Mouse (Mus musculus): ENCODE results near the gene Syne3. TPM values are rescaled to one million over a fixed set of nuclear protein-coding genes. Genes with fewer than 3 reads are reported as not detected.

The Syne3 gene
- polyA plus RNA-seq, 1 experiment = 11.6 TPM

DNA sequence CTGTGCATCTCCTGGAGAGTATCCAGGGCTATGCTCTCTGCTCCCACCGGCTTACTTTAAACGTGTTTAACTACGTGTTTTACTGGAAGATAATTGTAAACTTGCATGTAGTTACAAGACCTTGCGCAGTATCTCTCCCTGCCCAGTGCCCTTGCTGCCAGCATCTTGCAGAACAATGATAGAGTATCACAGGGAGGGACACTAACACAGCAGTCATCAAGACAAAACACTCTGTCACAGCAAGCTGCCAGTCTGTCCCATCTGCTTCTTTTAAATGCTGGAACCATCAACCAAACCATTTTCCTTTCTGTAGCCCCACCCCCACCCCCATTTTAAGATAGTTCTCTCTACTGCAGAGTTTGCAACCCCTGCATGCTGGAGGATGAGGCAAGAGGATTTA lies 6.6 kb upstream of the Syne3 start:
- no peaks in the 10 kb centered on the region for H3K79me2 ChIP-seq (ENCODE audit: control insufficient read depth, insufficient read depth)
- no peak overlapping the region for H3K4me3 ChIP-seq
- TF ChIP-seq USF1 (IDR thresholded peaks at IDR 0.05; ENCODE audit: low read depth) (no peak), REST (IDR thresholded peaks at IDR 0.05; ENCODE audit: insufficient read depth, insufficient read length) (no peak), POLR2AphosphoS2 (IDR thresholded peaks at IDR 0.05; ENCODE audit: insufficient read length, low read depth) (no peak), CEBPB (IDR thresholded peaks at IDR 0.05; ENCODE audit: insufficient read depth, poor library complexity, severe bottlenecking) (no peak), E2F4 (IDR thresholded peaks at IDR 0.05; ENCODE audit: insufficient read depth) (no peak), SRF (IDR thresholded peaks at IDR 0.05; ENCODE audit: control insufficient read depth, insufficient read length, low read depth) (no peak), MYOG (IDR thresholded peaks at IDR 0.05; ENCODE audit: control insufficient read depth in 1 of 3, insufficient read depth in 1 of 3, insufficient read length in 2 of 3, low read depth in 2 of 3) (no peak), TCF12 (IDR thresholded peaks at IDR 0.05; ENCODE audit: insufficient read depth, poor library complexity, severe bottlenecking) (no peak), MYOD1 (IDR thresholded peaks at IDR 0.05; ENCODE audit: control insufficient read depth in 1 of 3, insufficient read length in 2 of 3, low read depth in 2 of 3) (no peak), TCF3 (IDR thresholded peaks at IDR 0.05; ENCODE audit: insufficient read length, low read depth) (no peak), MAX (IDR thresholded peaks at IDR 0.05; ENCODE audit: low read depth) (no peak), POLR2A (IDR thresholded peaks at IDR 0.05; ENCODE audit: insufficient read length, low read depth) (no peak)

DNA sequence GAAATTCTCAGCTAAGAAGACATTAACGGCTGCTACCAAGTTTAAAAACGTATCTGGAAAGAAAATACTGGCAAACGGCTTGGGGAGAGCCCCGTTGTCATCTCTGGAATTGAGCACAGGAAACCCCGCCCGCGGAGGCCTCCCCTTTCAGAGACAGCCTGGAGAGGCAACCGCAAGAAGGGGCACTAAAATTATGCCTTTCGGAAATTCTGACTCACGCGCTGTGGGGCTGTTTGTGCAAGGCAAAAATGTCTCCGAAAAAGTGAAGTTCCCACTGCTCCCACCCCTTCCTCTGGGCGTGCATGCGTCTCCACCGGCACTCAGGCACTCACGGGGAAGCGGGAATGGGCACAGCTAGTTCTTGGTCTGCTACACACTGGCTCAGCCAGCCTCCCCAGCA lies 3.5 kb upstream of the Syne3 start:
- peak overlapping the region; percentile 57 for H3K4me2 ChIP-seq (ENCODE audit: low read depth)
- H3K36me3 ChIP-seq (ENCODE audit: control insufficient read depth, insufficient read depth) = no peaks in the 10 kb centered on the region
- no peaks in the 10 kb centered on the region for H3K27me3 ChIP-seq (ENCODE audit: control insufficient read depth, insufficient read depth, insufficient read length)
- TF ChIP-seq CEBPB (IDR thresholded peaks at IDR 0.05; ENCODE audit: insufficient read depth, poor library complexity, severe bottlenecking) = 0 out of 2 replicates have a peak, but pooled peaks have one; percentile 5
- TF ChIP-seq TCF12 (IDR thresholded peaks at IDR 0.05; ENCODE audit: insufficient read depth, poor library complexity, severe bottlenecking) = no peak
- H3ac ChIP-seq (ENCODE audit: control insufficient read depth, insufficient read length) = no peak overlapping the region
- no peak overlapping the region for H3K4me3 ChIP-seq
- peaks cover 13% of the 10 kb centered on the region for H3K79me2 ChIP-seq (ENCODE audit: control insufficient read depth, insufficient read depth)

More for the DNA sequence above, 6.6 kb upstream of the Syne3 start:
- H3K27me3 ChIP-seq (ENCODE audit: control insufficient read depth, insufficient read depth, insufficient read length) = no peaks in the 10 kb centered on the region
- no peaks in the 10 kb centered on the region for H3K36me3 ChIP-seq (ENCODE audit: control insufficient read depth, insufficient read depth)
- H3K4me2 ChIP-seq (ENCODE audit: low read depth) = no peak overlapping the region
- H3ac ChIP-seq (ENCODE audit: control insufficient read depth, insufficient read length) = no peak overlapping the region

DNA sequence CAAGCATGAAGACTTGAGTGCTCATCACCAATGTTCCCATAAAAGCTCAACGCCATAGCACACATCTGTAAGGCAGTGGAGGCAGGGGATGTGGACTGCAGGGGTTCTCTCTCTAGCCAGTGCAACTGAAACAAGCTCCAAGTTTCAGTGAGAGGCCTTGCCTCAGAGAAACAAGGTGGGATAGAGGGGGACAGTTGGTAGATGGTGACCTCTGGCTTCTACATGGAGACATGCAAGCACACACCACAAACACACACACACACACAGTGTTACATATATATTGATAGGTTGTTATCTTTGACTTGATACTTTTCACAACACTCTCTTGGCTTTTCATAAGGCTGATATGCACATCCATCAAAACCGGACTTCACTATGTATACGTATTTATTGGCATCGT lies 2.7 kb upstream of the Syne3 start:
- Histone ChIP-seq H3K36me3 (ENCODE audit: control insufficient read depth, insufficient read depth) (no peaks in the 10 kb centered on the region), H3K4me2 (ENCODE audit: low read depth) (peak overlapping the region; percentile 57), H3K79me2 (ENCODE audit: control insufficient read depth, insufficient read depth) (peaks cover 20% of the 10 kb centered on the region), H3K27me3 (ENCODE audit: control insufficient read depth, insufficient read depth, insufficient read length) (no peaks in the 10 kb centered on the region), H3K4me3 (no peak overlapping the region), H3ac (ENCODE audit: control insufficient read depth, insufficient read length) (no peak overlapping the region)
- TF ChIP-seq POLR2A (IDR thresholded peaks at IDR 0.05; ENCODE audit: insufficient read length, low read depth) (no peak), TCF12 (IDR thresholded peaks at IDR 0.05; ENCODE audit: insufficient read depth, poor library complexity, severe bottlenecking) (no peak), CEBPB (IDR thresholded peaks at IDR 0.05; ENCODE audit: insufficient read depth, poor library complexity, severe bottlenecking) (no peak)

DNA sequence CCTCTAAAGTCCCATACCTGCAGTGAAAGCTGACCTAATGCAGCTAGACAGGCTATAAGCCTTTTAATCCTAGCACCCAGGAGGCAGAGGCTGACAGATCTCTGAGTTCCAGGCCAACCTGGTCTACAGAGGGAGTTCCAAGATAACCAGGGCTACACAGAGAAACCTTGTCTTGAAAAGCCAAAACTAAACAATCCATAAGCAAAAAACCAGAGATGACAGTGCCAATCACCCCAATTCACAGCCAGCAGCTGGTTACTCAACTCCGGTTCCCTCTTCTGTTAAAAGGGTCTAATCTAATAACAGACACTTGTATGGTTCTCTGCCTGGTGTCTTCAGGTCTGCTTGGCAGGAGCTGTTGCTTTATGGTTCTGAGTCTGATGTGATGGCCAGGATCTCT lies 2.0 kb upstream of the Syne3 start:
- no peak for TF ChIP-seq E2F4 (IDR thresholded peaks at IDR 0.05; ENCODE audit: insufficient read depth)
- TF ChIP-seq CEBPB (IDR thresholded peaks at IDR 0.05; ENCODE audit: insufficient read depth, poor library complexity, severe bottlenecking) = no peak
- no peak for TF ChIP-seq MAX (IDR thresholded peaks at IDR 0.05; ENCODE audit: low read depth)
- no peak for TF ChIP-seq TCF12 (IDR thresholded peaks at IDR 0.05; ENCODE audit: insufficient read depth, poor library complexity, severe bottlenecking)
- TF ChIP-seq USF1 (IDR thresholded peaks at IDR 0.05; ENCODE audit: low read depth) = no peak
- no peak for TF ChIP-seq POLR2AphosphoS2 (IDR thresholded peaks at IDR 0.05; ENCODE audit: insufficient read length, low read depth)
- no peak for TF ChIP-seq POLR2A (IDR thresholded peaks at IDR 0.05; ENCODE audit: insufficient read length, low read depth)
- TF ChIP-seq SRF (IDR thresholded peaks at IDR 0.05; ENCODE audit: control insufficient read depth, insufficient read length, low read depth) = no peak
- no peak for TF ChIP-seq MYOD1 (IDR thresholded peaks at IDR 0.05; ENCODE audit: control insufficient read depth in 1 of 3, insufficient read length in 2 of 3, low read depth in 2 of 3)
- TF ChIP-seq TCF3 (IDR thresholded peaks at IDR 0.05; ENCODE audit: insufficient read length, low read depth) = no peak
- no peak for TF ChIP-seq REST (IDR thresholded peaks at IDR 0.05; ENCODE audit: insufficient read depth, insufficient read length)
- TF ChIP-seq MYOG (IDR thresholded peaks at IDR 0.05; ENCODE audit: control insufficient read depth in 1 of 3, insufficient read depth in 1 of 3, insufficient read length in 2 of 3, low read depth in 2 of 3) = no peak
- Histone ChIP-seq H3ac (ENCODE audit: control insufficient read depth, insufficient read length) (no peak overlapping the region), H3K27me3 (ENCODE audit: control insufficient read depth, insufficient read depth, insufficient read length) (no peaks in the 10 kb centered on the region)

DNA sequence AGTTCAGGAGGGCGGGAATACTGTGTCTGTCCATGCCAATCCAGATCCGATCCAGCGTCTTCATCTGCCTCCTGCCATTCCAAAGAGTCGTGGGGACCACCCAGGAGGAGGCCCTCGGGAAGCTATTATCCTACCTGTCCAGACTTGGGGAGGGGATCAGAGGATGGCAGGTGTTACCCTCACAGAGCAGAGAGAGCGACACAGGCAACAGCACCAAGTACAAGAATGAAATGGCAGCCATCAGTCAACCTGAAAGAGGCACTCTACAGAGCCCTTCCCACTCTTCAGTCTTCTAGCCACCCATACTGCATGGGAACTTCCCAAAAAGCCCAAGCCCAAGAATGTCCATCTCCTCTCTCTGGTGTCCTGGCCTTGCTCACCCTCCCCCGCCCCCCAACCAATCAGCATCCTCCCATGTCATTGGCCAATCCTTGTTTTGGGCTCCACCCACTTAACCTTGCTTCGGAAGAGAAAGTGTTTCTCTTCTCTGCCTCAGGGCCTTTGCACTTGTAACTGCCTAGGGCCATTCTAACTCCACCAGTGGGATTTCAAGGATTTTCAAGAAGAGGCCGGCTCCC lies 693 bp upstream of the Syne3 start:
- H3K4me2 ChIP-seq (ENCODE audit: low read depth) = peak overlapping the region; percentile 87
- H3K79me2 ChIP-seq (ENCODE audit: control insufficient read depth, insufficient read depth) = peaks cover 39% of the 10 kb centered on the region
- H3K4me3 ChIP-seq = peak overlapping the region; percentile 67
- TF ChIP-seq CEBPB (IDR thresholded peaks at IDR 0.05; ENCODE audit: insufficient read depth, poor library complexity, severe bottlenecking) (no peak), REST (IDR thresholded peaks at IDR 0.05; ENCODE audit: insufficient read depth, insufficient read length) (no peak), MAX (IDR thresholded peaks at IDR 0.05; ENCODE audit: low read depth) (no peak), USF1 (IDR thresholded peaks at IDR 0.05; ENCODE audit: low read depth) (no peak), SRF (IDR thresholded peaks at IDR 0.05; ENCODE audit: control insufficient read depth, insufficient read length, low read depth) (no peak), MYOG (IDR thresholded peaks at IDR 0.05; ENCODE audit: control insufficient read depth in 1 of 3, insufficient read depth in 1 of 3, insufficient read length in 2 of 3, low read depth in 2 of 3) (no peak), TCF3 (IDR thresholded peaks at IDR 0.05; ENCODE audit: insufficient read length, low read depth) (no peak), E2F4 (IDR thresholded peaks at IDR 0.05; ENCODE audit: insufficient read depth) (no peak)
- H3K27me3 ChIP-seq (ENCODE audit: control insufficient read depth, insufficient read depth, insufficient read length) = no peaks in the 10 kb centered on the region
- H3K36me3 ChIP-seq (ENCODE audit: control insufficient read depth, insufficient read depth) = no peaks in the 10 kb centered on the region
- peak overlapping the region; percentile 71 for H3ac ChIP-seq (ENCODE audit: control insufficient read depth, insufficient read length)

More for the DNA sequence above, 2.0 kb upstream of the Syne3 start:
- no peaks in the 10 kb centered on the region for H3K36me3 ChIP-seq (ENCODE audit: control insufficient read depth, insufficient read depth)
- H3K79me2 ChIP-seq (ENCODE audit: control insufficient read depth, insufficient read depth) = peaks cover 27% of the 10 kb centered on the region
- no peak overlapping the region for H3K4me3 ChIP-seq
- H3K4me2 ChIP-seq (ENCODE audit: low read depth) = no peak overlapping the region
